Comparison of ENCODE assay signal across 36 mouse cellular contexts in genomic region chr10:81375322-81375721, GRCm38 (mm10). TPM values are rescaled to one million over a fixed set of nuclear protein-coding genes. Genes with fewer than 3 reads are reported as not detected.
A peak's percentile ranks its signal among the peaks of the same experiment; 100 is the strongest.
DNase-seq lines count a peak whose midpoint lies in the region; ATAC-seq lines count a peak whose summit lies in the region.
"Had no signal": no experiment of that assay in that cellular context is flagged by ENCODE, and none has a peak within 500 bp of the region (broad histone marks: within the 10 kb centered on the region; RNA-seq: fewer than 3 reads in every experiment).

No protein-coding gene starts in this region.

- 0 out of 2 replicates have a peak overlapping the region, but pooled peaks have one; percentile 13 for H3K4me3 ChIP-seq in liver, embryonic 12.5 days
- H3K4me3 ChIP-seq in neural tube, embryonic 12.5 days, result no peak overlapping the region
- H3K4me3 ChIP-seq in limb, embryonic 10.5 days, result 0 out of 2 replicates have a peak overlapping the region, but pooled peaks have one; percentile 18
- peak overlapping the region; percentile 85 for H3K4me3 ChIP-seq in liver, embryonic 16.5 days (ENCODE audit: low read depth, low read length)
- H3K4me3 ChIP-seq: forebrain, embryonic 10.5 days; forebrain, embryonic 15.5 days; gastrocnemius, adult 2 months; heart, embryonic 12.5 days; limb, embryonic 13.5 days; midbrain, embryonic 15.5 days; myocyte had no signal

- peaks cover 61% of the 10 kb centered on the region for H3K4me1 ChIP-seq in liver, embryonic 12.5 days
- H3K4me1 ChIP-seq in neural tube, embryonic 12.5 days, result peaks cover 20% of the 10 kb centered on the region
- H3K4me1 ChIP-seq in limb, embryonic 10.5 days, result peaks cover 24% of the 10 kb centered on the region
- peaks cover 46% of the 10 kb centered on the region for H3K4me1 ChIP-seq in liver, embryonic 16.5 days (ENCODE audit: control insufficient read depth, low read depth, low read length)

- peak overlapping the region; percentile 92; the same call in 1 of the 2 replicates for H3K27ac ChIP-seq in liver, embryonic 12.5 days
- no peak overlapping the region for H3K27ac ChIP-seq in neural tube, embryonic 12.5 days
- no peak overlapping the region for H3K27ac ChIP-seq in limb, embryonic 10.5 days
- H3K27ac ChIP-seq in liver, embryonic 16.5 days (ENCODE audit: low read length), result peak overlapping the region; percentile 88; the same call in 1 of the 2 replicates
- H3K27ac ChIP-seq: forebrain, embryonic 10.5 days; forebrain, embryonic 15.5 days; gastrocnemius, adult 2 months; limb, embryonic 13.5 days; midbrain, embryonic 15.5 days had no signal

- 89% methylated on average over 10 of the region's 10 CpGs for WGBS in liver, embryonic 12.5 days (ENCODE audit: insufficient replicate concordance)
- WGBS in neural tube, embryonic 12.5 days, result 94% methylated on average over 10 of the region's 10 CpGs
- 96% methylated on average over 10 of the region's 10 CpGs for WGBS in limb, embryonic 10.5 days
- 88% methylated on average over 10 of the region's 10 CpGs for WGBS in liver, embryonic 16.5 days (ENCODE audit: insufficient replicate concordance)

- no peak for DNase-seq in liver
- DNase-seq in neural tube, embryonic 10.5 days (ENCODE audit: extremely low spot score, low spot score), result no peak
- DNase-seq in limb, embryonic 10.5 days (ENCODE audit: low spot score), result no peak
- DNase-seq: adrenal gland, postnatal 14 days; B cell, adult 2 months; cerebellum, adult 11 months; cerebellum, adult 9-10 months; cerebellum, postnatal 36 days; gastrocnemius, adult 2 months; gastrocnemius, postnatal 36 days; heart, adult 18-20 months; heart, postnatal 14 days; kidney, adult 9 months; kidney, postnatal 10 days; layer of hippocampus, adult 9-11 months; lung, adult 2 months; lung, postnatal 14 days; right cerebral cortex, postnatal 25 days; thymus, postnatal 14 days had no signal

- H3K36me3 ChIP-seq in liver, embryonic 12.5 days, result peaks cover 61% of the 10 kb centered on the region
- H3K36me3 ChIP-seq in neural tube, embryonic 12.5 days, result peaks cover 47% of the 10 kb centered on the region
- H3K36me3 ChIP-seq in limb, embryonic 10.5 days, result peaks cover 66% of the 10 kb centered on the region
- peaks cover 58% of the 10 kb centered on the region for H3K36me3 ChIP-seq in liver, embryonic 16.5 days (ENCODE audit: control insufficient read depth, insufficient read depth)

- H3K4me2 ChIP-seq in liver, embryonic 12.5 days, result peak overlapping the region; percentile 79
- 0 out of 2 replicates have a peak overlapping the region, but pooled peaks have one; percentile 3 for H3K4me2 ChIP-seq in neural tube, embryonic 12.5 days (replicated peaks)
- peak overlapping the region; percentile 71 for H3K4me2 ChIP-seq in liver, embryonic 16.5 days (ENCODE audit: low read depth, low read length)

- H3K27me3 ChIP-seq in liver, embryonic 12.5 days (replicated peaks), result no peaks in the 10 kb centered on the region
- 0 out of 2 replicates have a peak, but pooled peaks cover 3% of the 10 kb centered on the region for H3K27me3 ChIP-seq in neural tube, embryonic 12.5 days (replicated peaks)
- H3K27me3 ChIP-seq in limb, embryonic 10.5 days (ENCODE audit: low read depth, poor library complexity, severe bottlenecking), result no peaks in the 10 kb centered on the region
- no peaks in the 10 kb centered on the region for H3K27me3 ChIP-seq in liver, embryonic 16.5 days (ENCODE audit: control insufficient read depth, insufficient read depth, low read depth, low read length)
- H3K27me3 ChIP-seq: CH12.LX; forebrain, embryonic 15.5 days; heart, embryonic 12.5 days; limb, embryonic 13.5 days; midbrain, embryonic 15.5 days; Patski had no signal

- ATAC-seq in liver, embryonic 12.5 days, result no peak
- ATAC-seq in neural tube, embryonic 12.5 days (ENCODE audit: low FRiP score, low read depth), result no peak
- no peak for ATAC-seq in liver, embryonic 16.5 days (ENCODE audit: low read depth)
- ATAC-seq in megakaryocyte progenitor cell, adult 5-6 weeks (replicated peaks; ENCODE audit: poor library complexity), result no peak
- ATAC-seq in monocyte, adult 5-6 weeks (replicated peaks; ENCODE audit: insufficient number of reproducible peaks, low FRiP score, low TSS enrichment, poor library complexity, severe bottlenecking), result no peak
- ATAC-seq: forebrain, embryonic 15.5 days; intestine, postnatal 0 days; midbrain, embryonic 15.5 days; Patski had no signal

- no peaks in the 10 kb centered on the region for H3K9me3 ChIP-seq in liver, embryonic 12.5 days (replicated peaks)
- no peaks in the 10 kb centered on the region for H3K9me3 ChIP-seq in neural tube, embryonic 12.5 days
- H3K9me3 ChIP-seq in limb, embryonic 10.5 days (replicated peaks), result no peaks in the 10 kb centered on the region
- H3K9me3 ChIP-seq in liver, embryonic 16.5 days (replicated peaks; ENCODE audit: control insufficient read depth, low read length), result no peaks in the 10 kb centered on the region
- H3K9me3 ChIP-seq: forebrain, embryonic 10.5 days; forebrain, embryonic 15.5 days; heart, embryonic 12.5 days; limb, embryonic 13.5 days; midbrain, embryonic 15.5 days had no signal

- no peak overlapping the region for H3K9ac ChIP-seq in liver, embryonic 12.5 days
- H3K9ac ChIP-seq in neural tube, embryonic 12.5 days, result no peak overlapping the region
- H3K9ac ChIP-seq in liver, embryonic 16.5 days (ENCODE audit: low read depth, low read length), result peak overlapping the region; percentile 15
- H3K9ac ChIP-seq: forebrain, embryonic 15.5 days; heart, embryonic 12.5 days; limb, embryonic 13.5 days; midbrain, embryonic 15.5 days had no signal

RNA-seq across cellular contexts. Expression of gene Fzr1, which starts 3.0 kb away (rescaled TPM):
- polyA plus RNA-seq in liver, embryonic 12.5 days (2016; fragmentation: Nextera tagmentation; extraction: Ambion mirVana), result 93.8 and 100 TPM in 2 replicates
- polyA plus RNA-seq in neural tube, embryonic 12.5 days (2016; fragmentation: Nextera tagmentation; extraction: Ambion mirVana), result 136 and 138 TPM in 2 replicates
- polyA plus RNA-seq in limb, embryonic 10.5 days (2016; fragmentation: Nextera tagmentation; extraction: Ambion mirVana), result 134 and 148 TPM in 2 replicates
- polyA plus RNA-seq in liver, embryonic 16.5 days (2015; fragmentation: Nextera tagmentation; extraction: Ambion mirVana), result 128 and 138 TPM in 2 replicates
- total RNA-seq in megakaryocyte progenitor cell, adult 5-6 weeks (2015), result 17.1 and 21.7 TPM in 2 replicates
- 17.3 and 17.8 TPM in 2 replicates for total RNA-seq in megakaryocyte progenitor cell, adult 5-6 weeks (2017)
- 8.2 to 12.9 TPM (median 11.7 TPM) in 3 replicates for total RNA-seq in monocyte, adult 5-6 weeks (2017)

RNA-seq across cellular contexts. Expression of gene Dohh, which starts 8.9 kb away (rescaled TPM):
- polyA plus RNA-seq in liver, embryonic 12.5 days (2016; fragmentation: Nextera tagmentation; extraction: Ambion mirVana), result 70.0 and 74.5 TPM in 2 replicates
- 75.6 and 77.9 TPM in 2 replicates for polyA plus RNA-seq in neural tube, embryonic 12.5 days (2016; fragmentation: Nextera tagmentation; extraction: Ambion mirVana)
- 101 and 115 TPM in 2 replicates for polyA plus RNA-seq in limb, embryonic 10.5 days (2016; fragmentation: Nextera tagmentation; extraction: Ambion mirVana)
- polyA plus RNA-seq in liver, embryonic 16.5 days (2015; fragmentation: Nextera tagmentation; extraction: Ambion mirVana), result 46.3 and 48.3 TPM in 2 replicates
- 9.3 and 13.7 TPM in 2 replicates for total RNA-seq in megakaryocyte progenitor cell, adult 5-6 weeks (2015)
- total RNA-seq in megakaryocyte progenitor cell, adult 5-6 weeks (2017), result 36.5 and 52.5 TPM in 2 replicates
- 18.6 to 22.3 TPM (median 20.9 TPM) in 3 replicates for total RNA-seq in monocyte, adult 5-6 weeks (2017)

RNA-seq across cellular contexts. Expression of gene Gm48551, which starts 8.9 kb away (rescaled TPM):
- 0.68 and 1.2 TPM in 2 replicates for polyA plus RNA-seq in liver, embryonic 12.5 days (2016; fragmentation: Nextera tagmentation; extraction: Ambion mirVana)
- polyA plus RNA-seq in neural tube, embryonic 12.5 days (2016; fragmentation: Nextera tagmentation; extraction: Ambion mirVana), result 5.0 and 5.3 TPM in 2 replicates
- 3.8 and 4.2 TPM in 2 replicates for polyA plus RNA-seq in limb, embryonic 10.5 days (2016; fragmentation: Nextera tagmentation; extraction: Ambion mirVana)
- 0.54 and 0.55 TPM in 2 replicates for polyA plus RNA-seq in liver, embryonic 16.5 days (2015; fragmentation: Nextera tagmentation; extraction: Ambion mirVana)
- 2.6 and 3.0 TPM in 2 replicates for total RNA-seq in megakaryocyte progenitor cell, adult 5-6 weeks (2015)
- 0.62 and 1.7 TPM in 2 replicates for total RNA-seq in megakaryocyte progenitor cell, adult 5-6 weeks (2017)
- total RNA-seq in monocyte, adult 5-6 weeks (2017), result 2.3 to 3.7 TPM in 2 of 3 replicates, not detected in the other

RNA-seq across cellular contexts. Expression of gene 4930404N11Rik, which starts 9.7 kb away (rescaled TPM):
- 1.4 TPM in 2 replicates for polyA plus RNA-seq in liver, embryonic 12.5 days (2016; fragmentation: Nextera tagmentation; extraction: Ambion mirVana)
- polyA plus RNA-seq in neural tube, embryonic 12.5 days (2016; fragmentation: Nextera tagmentation; extraction: Ambion mirVana), result 0.80 and 1.1 TPM in 2 replicates
- 0.24 and 0.38 TPM in 2 replicates for polyA plus RNA-seq in limb, embryonic 10.5 days (2016; fragmentation: Nextera tagmentation; extraction: Ambion mirVana)
- polyA plus RNA-seq in liver, embryonic 16.5 days (2015; fragmentation: Nextera tagmentation; extraction: Ambion mirVana), result 1.9 and 2.5 TPM in 2 replicates
- 0.59 and 0.99 TPM in 2 replicates for total RNA-seq in megakaryocyte progenitor cell, adult 5-6 weeks (2015)
- total RNA-seq in megakaryocyte progenitor cell, adult 5-6 weeks (2017), result 0.92 and 2.2 TPM in 2 replicates
- 1.4 to 2.4 TPM in 2 of 3 replicates, not detected in the other for total RNA-seq in monocyte, adult 5-6 weeks (2017)
- polyA plus RNA-seq: embryonic facial prominence, embryonic 11.5 days; hindbrain, embryonic 11.5 days had no signal

RNA-seq across cellular contexts. Expression of gene Gm48552, which starts 13.5 kb away (rescaled TPM):
- 0.71 and 0.98 TPM in 2 replicates for polyA plus RNA-seq in liver, embryonic 12.5 days (2016; fragmentation: Nextera tagmentation; extraction: Ambion mirVana)
- 2.3 and 2.5 TPM in 2 replicates for polyA plus RNA-seq in neural tube, embryonic 12.5 days (2016; fragmentation: Nextera tagmentation; extraction: Ambion mirVana)
- polyA plus RNA-seq in limb, embryonic 10.5 days (2016; fragmentation: Nextera tagmentation; extraction: Ambion mirVana), result 1.4 and 1.5 TPM in 2 replicates
- 0.44 and 0.48 TPM in 2 replicates for polyA plus RNA-seq in liver, embryonic 16.5 days (2015; fragmentation: Nextera tagmentation; extraction: Ambion mirVana)
- not detected in 2 replicates for total RNA-seq in megakaryocyte progenitor cell, adult 5-6 weeks (2015)
- 0.46 TPM in 1 of 2 replicates, not detected in the other for total RNA-seq in megakaryocyte progenitor cell, adult 5-6 weeks (2017)
- not detected in 3 replicates for total RNA-seq in monocyte, adult 5-6 weeks (2017)
- total RNA-seq: neutrophil, adult 5-6 weeks had no signal
- polyA plus RNA-seq: embryonic facial prominence, embryonic 11.5 days had no signal

Comparison
In these comparisons a context has a peak if more than half of its experiments do, and no peak if none do; other contexts are left out.
1. H3K27ac ChIP-seq: peak in liver, embryonic 12.5 days (single experiment) and liver, embryonic 16.5 days (single experiment); none in neural tube, embryonic 12.5 days (single experiment) and limb, embryonic 10.5 days (single experiment).
2. H3K4me2 ChIP-seq: peak in every context shown above with its lines; median percentile 79 in liver, embryonic 12.5 days; 71 in liver, embryonic 16.5 days; 3 in neural tube, embryonic 12.5 days.